Mouse (Mus musculus) hindbrain, postnatal 0 days (tissue): ENCODE results near the gene Akap3. TPM values are rescaled to one million over a fixed set of nuclear protein-coding genes. Genes with fewer than 3 reads are reported as not detected.

ENCODE experiments used
- ATAC-seq: fragments of 200-750 bp; cut with Nextera tagmentation; 2 replicates; pipeline ENCODE4 v1.8.0; 2017; ENCODE audit warnings: mild to moderate bottlenecking, moderate TSS enrichment, moderate library complexity
- DNase-seq: peaks from one replicate; pipeline ENCODE4 v3.0.0-alpha.2; 2015; ENCODE audit warnings: low spot score
- H3K27ac ChIP-seq: fragments of 300-500 bp; sonication (generic); 2 replicates; pipeline ENCODE4 v1.5.1; 2014; ENCODE audit warnings: mild to moderate bottlenecking
- H3K27me3 ChIP-seq: fragments of 300-500 bp; sonication (generic); 2 replicates; pipeline ENCODE4 v1.6.1; 2014; ENCODE audit warnings: low read length, mixed read lengths; ENCODE audit not compliant: insufficient read depth
- H3K36me3 ChIP-seq: fragments of 300-500 bp; sonication (generic); 2 replicates; pipeline ENCODE4 v1.6.1; 2014; ENCODE audit warnings: low read length, mixed read lengths; ENCODE audit not compliant: insufficient read depth
- H3K4me1 ChIP-seq: fragments of 300-500 bp; sonication (generic); 2 replicates; pipeline ENCODE4 v1.6.1; 2014; ENCODE audit warnings: antibody characterized with exemption, low read length, mixed read lengths; ENCODE audit not compliant: insufficient read depth
- H3K4me2 ChIP-seq: fragments of 300-500 bp; sonication (generic); 2 replicates; pipeline ENCODE4 v1.6.1; 2014; ENCODE audit warnings: low read depth, mild to moderate bottlenecking, low read length, moderate library complexity, mixed read lengths
- H3K4me3 ChIP-seq: fragments of 300-500 bp; sonication (generic); 2 replicates; pipeline ENCODE4 v1.5.1; 2014; ENCODE audit warnings: low read length
- H3K9ac ChIP-seq: fragments of 300-500 bp; sonication (generic); replicated peaks from 2 replicates; pipeline ENCODE4 v1.6.1; 2014; ENCODE audit warnings: mild to moderate bottlenecking, low read length, moderate library complexity, mixed read lengths
- H3K9me3 ChIP-seq: fragments of 300-500 bp; sonication (generic); 2 replicates; pipeline ENCODE4 v1.6.1; 2016; ENCODE audit warnings: low read length, mixed read lengths
- CTCF ChIP-seq: IDR thresholded peaks from 2 replicates; pipeline ENCODE4 v1.5.1; 2016; ENCODE audit warnings: antibody characterized with exemption, control low read depth, low read depth
- WGBS: fragments of 180-500 bp; shearing (Covaris S2); extraction: QIAGEN DNeasy Blood & Tissue Kit; methylation state at CpG from one replicate; pipeline ENCODE4 v1.1.7; 2014; 5-methylcytosine and 5-hydroxymethylcytosine counted together
- polyA plus RNA-seq: library from polyadenylated mRNA; unstranded; fragments of >200 nt; fragmentation: Nextera tagmentation; extraction: Ambion mirVana; gene quantifications from 2 replicates; pipeline ENCODE4 v1.2.1, GENCODE M21; 2015
- total RNA-seq: library from RNA; depleted of rRNA; stranded (reverse); fragments of >200 nt; gene quantifications from 2 replicates; pipeline ENCODE4 v1.2.3, GENCODE M21; 2014

The Akap3 gene
- total and polyA plus RNA-seq, 2 experiments from 2014 or later, result 0.13 TPM; not detected in 1

DNA sequence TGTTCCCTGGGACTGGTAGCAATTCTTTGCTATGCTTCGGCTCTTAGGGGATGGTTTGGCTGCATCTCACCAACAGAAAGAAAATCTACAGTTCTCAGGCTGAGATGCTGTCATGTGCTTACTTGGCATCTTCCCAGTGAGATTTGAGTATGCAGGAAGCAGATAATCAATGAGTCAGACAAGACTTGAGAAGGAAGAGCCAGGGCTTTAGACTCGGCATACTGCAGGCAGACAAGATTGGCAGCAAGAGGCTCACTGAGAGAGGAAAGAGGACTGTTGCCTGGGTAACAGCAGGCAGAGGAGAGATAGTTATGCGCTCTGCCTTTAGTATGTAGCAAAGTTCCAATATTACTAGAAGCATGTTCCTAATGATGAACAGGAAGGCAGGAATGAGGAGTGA, 29.8 kb upstream of the Akap3 start:
- Histone ChIP-seq H3K4me3 (no peak overlapping the region), H3K36me3 (peaks cover 47% of the 10 kb centered on the region), H3K9ac (no peak overlapping the region), H3K4me2 (no peak overlapping the region), H3K9me3 (no peaks in the 10 kb centered on the region), H3K27ac (no peak overlapping the region), H3K4me1 (no peaks in the 10 kb centered on the region), H3K27me3 (no peaks in the 10 kb centered on the region)
- no peak for TF ChIP-seq CTCF
- ATAC-seq (no peak), DNase-seq (no peak)
- WGBS, result 79% methylated on average over 3 of the region's 3 CpGs

DNA sequence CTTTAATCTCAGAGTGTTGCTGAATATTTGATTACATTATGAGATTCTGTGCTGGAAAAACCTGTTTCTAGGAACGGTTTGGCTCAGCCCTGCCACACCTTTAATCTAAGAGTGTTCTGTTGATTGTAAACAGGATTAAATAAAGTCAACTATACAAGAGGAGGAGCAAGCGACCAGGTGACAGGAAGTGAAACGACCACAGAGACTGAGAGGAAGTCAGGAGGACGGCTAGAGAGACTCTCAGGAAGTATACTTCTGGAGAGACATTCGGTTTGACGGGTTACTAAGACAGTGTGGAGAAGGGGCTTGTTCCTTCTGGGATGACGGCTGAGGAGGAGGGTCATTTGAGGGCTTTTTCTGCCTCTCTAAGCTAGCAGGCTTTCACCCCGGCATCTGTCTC, 16.3 kb upstream of the Akap3 start:
- TF ChIP-seq CTCF, result no peak
- Histone ChIP-seq H3K4me2 (no peak overlapping the region), H3K27me3 (no peaks in the 10 kb centered on the region), H3K36me3 (peaks cover 98% of the 10 kb centered on the region), H3K9ac (no peak overlapping the region), H3K4me3 (no peak overlapping the region), H3K27ac (no peak overlapping the region), H3K9me3 (no peaks in the 10 kb centered on the region), H3K4me1 (no peaks in the 10 kb centered on the region)
- no peak for DNase-seq
- no peak for ATAC-seq
- WGBS, result 91% methylated on average over 8 of the region's 8 CpGs

DNA sequence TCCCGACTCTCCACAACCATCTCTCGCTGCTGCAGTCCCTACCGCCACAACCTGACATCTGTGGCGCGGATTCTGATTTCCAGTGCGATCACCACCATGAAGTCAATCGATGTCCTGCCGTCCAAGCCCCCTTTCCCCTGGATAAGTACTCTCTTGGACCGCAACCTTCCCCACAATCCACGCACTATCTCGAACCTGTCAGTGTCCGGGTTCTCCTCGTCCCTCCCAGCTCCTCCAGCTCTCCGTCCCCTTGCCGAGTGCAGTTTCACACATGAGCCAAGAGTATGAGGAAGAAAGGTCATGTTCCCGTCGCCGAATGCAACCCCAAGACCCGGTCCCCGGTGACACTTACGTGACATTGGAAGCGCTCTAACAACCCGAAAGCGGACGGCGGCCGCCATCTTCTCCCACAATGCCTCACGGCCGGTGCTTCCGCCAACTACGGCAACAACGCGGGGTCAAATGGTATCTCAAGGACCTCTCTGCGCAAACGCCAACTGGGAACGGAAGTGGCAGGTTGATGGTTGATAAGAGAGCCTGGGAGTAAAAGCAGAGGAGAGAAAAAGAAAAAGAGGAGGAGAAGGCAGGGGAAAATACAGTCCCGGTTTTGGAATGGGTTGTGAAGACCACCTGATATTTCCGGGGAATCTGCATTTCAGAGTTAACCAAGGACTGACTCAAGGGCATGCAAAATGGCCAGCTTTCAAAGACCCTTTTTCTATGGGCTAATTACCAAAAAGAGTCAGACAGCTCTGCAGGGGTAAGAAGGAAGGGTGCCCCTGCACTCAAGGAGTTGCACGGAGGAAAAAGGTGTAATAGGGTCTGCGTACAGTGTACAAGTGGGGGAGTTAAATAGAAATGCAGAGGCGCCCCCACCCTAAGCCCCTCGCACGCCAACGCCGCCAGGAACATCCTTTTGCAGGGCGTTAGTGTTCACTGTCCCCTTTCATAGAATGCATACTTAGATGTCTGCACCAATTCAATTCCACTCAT, 3.9 kb upstream of the Akap3 start, which contains the start of gene Ndufa9:
Gene Ndufa9 (minus strand): TSS at position 425 of the 993 bp plus-strand sequence.
- H3K27ac ChIP-seq, result peak within 1 kb of the TSS; percentile 86
- H3K4me1 ChIP-seq, result peaks cover 7% of the 10 kb centered on the region; the same call in 1 of the 2 replicates
- peak within 1 kb of the TSS; percentile 87 for H3K4me3 ChIP-seq
- DNase-seq (peak; percentile 96), ATAC-seq (peak; percentile 90)
- no peaks in the 10 kb centered on the region for H3K27me3 ChIP-seq
- peak within 1 kb of the TSS; percentile 70 for H3K4me2 ChIP-seq
- TF ChIP-seq CTCF, result no peak
- no peaks in the 10 kb centered on the region; the same call in 1 of the 2 replicates for H3K36me3 ChIP-seq
- no peaks in the 10 kb centered on the region for H3K9me3 ChIP-seq
- WGBS, result 7% methylated on average over 46 of the region's 46 CpGs
- peak within 1 kb of the TSS; percentile 82 for H3K9ac ChIP-seq

DNA sequence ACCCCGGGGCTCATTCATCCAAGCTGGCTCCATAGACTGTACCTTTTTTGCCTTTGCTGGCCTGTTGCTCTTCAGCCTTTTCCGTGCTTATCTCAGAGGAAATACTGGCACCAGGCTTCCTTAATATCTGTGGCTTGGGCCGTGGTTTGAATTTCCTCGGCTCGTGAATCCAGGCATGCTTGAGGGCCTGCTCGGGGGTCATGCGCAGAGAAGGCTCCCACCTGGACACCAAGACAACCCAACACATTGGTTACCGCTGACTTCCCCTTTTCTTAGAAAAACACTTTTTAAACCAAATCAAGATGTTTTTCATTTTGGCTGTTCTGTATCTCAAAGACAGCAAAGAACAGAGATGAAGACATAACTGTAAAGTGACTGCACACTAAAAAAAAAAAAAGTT, 24.2 kb downstream of the Akap3 start:
- 88% methylated on average over 8 of the region's 8 CpGs for WGBS
- Histone ChIP-seq H3K9me3 (no peaks in the 10 kb centered on the region), H3K4me3 (no peak overlapping the region), H3K4me2 (no peak overlapping the region), H3K36me3 (no peaks in the 10 kb centered on the region), H3K9ac (no peak overlapping the region), H3K4me1 (no peaks in the 10 kb centered on the region), H3K27ac (no peak overlapping the region), H3K27me3 (no peaks in the 10 kb centered on the region)
- DNase-seq (no peak), ATAC-seq (no peak)
- TF ChIP-seq CTCF, result no peak

DNA sequence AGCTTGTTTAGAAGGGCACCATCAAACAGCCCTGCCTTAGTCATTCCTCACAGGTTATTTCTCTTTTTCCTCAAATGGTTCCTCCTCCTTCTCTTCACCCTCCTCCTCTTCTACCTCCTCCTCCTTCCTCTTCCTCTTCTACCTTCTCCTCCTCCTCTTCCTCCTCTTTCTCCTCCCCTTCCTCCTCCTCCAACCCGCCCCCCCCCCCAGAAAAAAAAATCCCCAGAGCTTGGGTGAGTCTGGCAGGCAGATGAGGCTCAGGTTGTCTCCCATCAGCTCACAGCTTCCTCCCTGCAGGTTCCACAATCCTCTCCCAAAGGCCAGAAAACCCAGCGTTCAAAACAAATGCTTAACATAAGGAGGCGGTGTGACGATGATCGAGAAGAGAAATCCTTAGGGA, 54.5 kb downstream of the Akap3 start:
- DNase-seq (no peak), ATAC-seq (no peak)
- no peaks in the 10 kb centered on the region for H3K36me3 ChIP-seq

DNA sequence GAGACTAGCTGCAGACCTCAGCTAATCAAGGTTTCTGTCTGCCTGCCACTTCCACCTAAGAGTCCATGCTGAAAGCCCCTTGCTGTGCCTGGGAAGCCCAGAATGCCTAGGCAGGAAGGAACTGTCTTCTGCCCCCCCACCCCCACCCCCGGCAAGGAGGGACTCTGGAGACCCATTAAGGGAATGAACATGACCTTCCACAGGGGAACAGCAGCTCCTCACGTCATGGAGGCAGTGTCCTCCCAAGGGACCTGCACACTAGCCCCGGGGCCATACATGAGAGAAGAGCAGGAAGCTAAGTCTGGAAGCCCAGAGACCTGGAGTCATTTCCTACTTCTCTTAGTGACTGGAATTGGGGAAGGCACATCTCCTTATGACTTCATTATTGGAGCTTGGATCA, 55.0 kb downstream of the Akap3 start:
- DNase-seq, result no peak
- Histone ChIP-seq H3K4me3 (no peak overlapping the region), H3K4me1 (no peaks in the 10 kb centered on the region), H3K27me3 (no peaks in the 10 kb centered on the region), H3K27ac (no peak overlapping the region), H3K36me3 (no peaks in the 10 kb centered on the region), H3K4me2 (no peak overlapping the region), H3K9me3 (no peaks in the 10 kb centered on the region), H3K9ac (no peak overlapping the region)
- ATAC-seq, result no peak
- TF ChIP-seq CTCF, result no peak
- 61% methylated on average over 3 of the region's 3 CpGs for WGBS

More for the DNA sequence above, 54.5 kb downstream of the Akap3 start:
- Histone ChIP-seq H3K9me3 (no peaks in the 10 kb centered on the region), H3K4me3 (no peak overlapping the region), H3K4me1 (no peaks in the 10 kb centered on the region), H3K4me2 (no peak overlapping the region), H3K27ac (no peak overlapping the region), H3K27me3 (no peaks in the 10 kb centered on the region), H3K9ac (no peak overlapping the region)
- no peak for TF ChIP-seq CTCF
- WGBS, result 73% methylated on average over 4 of the region's 5 CpGs

DNA sequence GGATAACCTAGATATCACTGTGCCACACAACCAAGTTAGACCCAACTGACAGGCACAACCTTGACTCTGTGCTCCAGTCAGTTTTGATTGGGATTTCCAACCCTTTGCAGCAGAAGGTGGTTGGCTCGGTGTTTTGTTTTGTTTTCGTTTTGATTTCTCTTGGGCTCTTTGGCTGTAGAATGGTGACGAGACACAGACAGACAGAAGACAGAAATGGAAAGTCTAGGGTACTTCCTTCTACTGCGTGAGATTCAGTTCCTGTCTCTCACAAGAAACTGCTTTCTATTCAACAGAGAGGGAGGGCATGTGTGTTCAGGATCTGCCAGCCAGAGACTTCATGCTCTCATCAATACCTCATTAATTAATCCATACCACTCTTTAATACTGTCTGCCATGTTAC, 57.8 kb downstream of the Akap3 start:
- Histone ChIP-seq H3K9me3 (no peaks in the 10 kb centered on the region), H3K4me1 (no peaks in the 10 kb centered on the region), H3K9ac (no peak overlapping the region), H3K27ac (no peak overlapping the region), H3K36me3 (no peaks in the 10 kb centered on the region), H3K4me2 (no peak overlapping the region), H3K27me3 (no peaks in the 10 kb centered on the region), H3K4me3 (no peak overlapping the region)
- no peak for TF ChIP-seq CTCF
- DNase-seq (no peak), ATAC-seq (no peak)
- WGBS, result 89% methylated on average over 4 of the region's 4 CpGs
